Mouse (Mus musculus) lung, postnatal 14 days (tissue): ENCODE measurements around the gene Atxn7l1.

Source experiments
- DNase-seq: peaks from one replicate; pipeline ENCODE4 v3.0.0; 2021

The Atxn7l1 gene

GRCm38 (mm10) chr12:33334511-33334910, 187.0 kb downstream of the Atxn7l1 start:
- no peak for DNase-seq

- no peak for DNase-seq
Measured at GRCm38 (mm10) chr12:33334951-33335350, 187.5 kb downstream of the Atxn7l1 start.

GRCm38 (mm10) chr12:33335410-33335809, 187.9 kb downstream of the Atxn7l1 start:
- no peak for DNase-seq

- DNase-seq: no peak
Measured at GRCm38 (mm10) chr12:33336561-33337125, 189.2 kb downstream of the Atxn7l1 start.

- DNase-seq: no peak
Measured at GRCm38 (mm10) chr12:33337289-33337688, 189.8 kb downstream of the Atxn7l1 start.

GRCm38 (mm10) chr12:33338170-33338569, 190.7 kb downstream of the Atxn7l1 start:
- no peak for DNase-seq

- DNase-seq: no peak
Measured at GRCm38 (mm10) chr12:33339822-33340221, 192.3 kb downstream of the Atxn7l1 start.

GRCm38 (mm10) chr12:33340698-33341097, 193.2 kb downstream of the Atxn7l1 start:
- no peak for DNase-seq

- DNase-seq: peak; percentile 18
Measured at GRCm38 (mm10) chr12:33341351-33341892, 193.9 kb downstream of the Atxn7l1 start.

- DNase-seq: no peak
Measured at GRCm38 (mm10) chr12:33344970-33345772, 197.7 kb downstream of the Atxn7l1 start.

- DNase-seq: no peak
Measured at GRCm38 (mm10) chr12:33345773-33346435, 198.4 kb downstream of the Atxn7l1 start.

GRCm38 (mm10) chr12:33352671-33353070, 205.2 kb downstream of the Atxn7l1 start:
- DNase-seq: no peak

GRCm38 (mm10) chr12:33358345-33358744, 210.9 kb downstream of the Atxn7l1 start:
- no peak for DNase-seq

GRCm38 (mm10) chr12:33359209-33359608, 211.7 kb downstream of the Atxn7l1 start:
- no peak for DNase-seq

GRCm38 (mm10) chr12:33359878-33360482, 212.5 kb downstream of the Atxn7l1 start:
- no peak for DNase-seq

- DNase-seq: peak; percentile 61
Measured at GRCm38 (mm10) chr12:33360729-33361128, 213.2 kb downstream of the Atxn7l1 start.

- no peak for DNase-seq
Measured at GRCm38 (mm10) chr12:33364511-33364910, 217.0 kb downstream of the Atxn7l1 start.

- no peak for DNase-seq
Measured at GRCm38 (mm10) chr12:33365133-33365532, 217.6 kb downstream of the Atxn7l1 start.

GRCm38 (mm10) chr12:33369555-33369954, 222.1 kb downstream of the Atxn7l1 start:
- DNase-seq: no peak

- peak; percentile 73 for DNase-seq
Measured at GRCm38 (mm10) chr12:33379624-33380445, 232.3 kb downstream of the Atxn7l1 start.

GRCm38 (mm10) chr12:33388842-33389241, 241.3 kb downstream of the Atxn7l1 start:
- DNase-seq: peak; percentile 73
